Mouse (Mus musculus) CH12.LX (cell line): ENCODE data around the gene Icos. TPM values are rescaled to one million over a fixed set of nuclear protein-coding genes. Genes with fewer than 3 reads are reported as not detected.

Experiments used
- DNase-seq: peaks from one replicate; pipeline ENCODE4 v3.0.0-alpha.2; 2013; ENCODE audit errors: extremely low read depth
- H3K27ac ChIP-seq: 2 replicates; pipeline ENCODE4 v1.5.1; 2012; ENCODE audit warnings: low read depth, mild to moderate bottlenecking, control low read depth, moderate library complexity; ENCODE audit not compliant: insufficient read depth
- H3K27me3 ChIP-seq: replicated peaks from 2 replicates; pipeline ENCODE3; 2012; ENCODE audit warnings: inconsistent platforms
- H3K36me3 ChIP-seq, 2 experiments: replicated peaks in 1 of 2; 2 replicates each; pipeline versions ENCODE3 to v1.6.1; 2012; ENCODE audit warnings: inconsistent platforms in 1 of 2, low read length in 1 of 2, mild to moderate bottlenecking in 1 of 2, mixed read lengths in 1 of 2, moderate library complexity in 1 of 2; ENCODE audit not compliant: control insufficient read depth in 1 of 2, insufficient read depth in 1 of 2
- H3K4me1 ChIP-seq, 2 experiments: 2 replicates each; pipeline ENCODE4 v1.6.1; 2012; ENCODE audit warnings: inconsistent platforms in 1 of 2, moderate library complexity in 1 of 2; ENCODE audit not compliant: insufficient read depth in 2 of 2, control insufficient read depth in 1 of 2
- H3K4me2 ChIP-seq: 2 replicates; pipeline ENCODE4 v1.6.1; 2012; ENCODE audit warnings: low read depth, mild to moderate bottlenecking, control low read depth; ENCODE audit not compliant: poor library complexity, insufficient read depth, severe bottlenecking
- H3K4me3 ChIP-seq, 3 experiments: fragments of 150-350 bp in 1 of 3; sonication (generic) in 1 of 3; replicated peaks in 1 of 3; 2 replicates each; pipeline versions ENCODE3 to v1.5.1; 2011 to 2012; ENCODE audit warnings: low read depth in 2 of 3, low read length in 2 of 3, mild to moderate bottlenecking in 2 of 3, moderate library complexity in 2 of 3, control low read depth in 1 of 3, improper control_type of control experiment in 1 of 3, inconsistent platforms in 1 of 3, mixed read lengths in 1 of 3; ENCODE audit not compliant: poor library complexity in 1 of 3
- H3K79me2 ChIP-seq: replicated peaks from 2 replicates; pipeline ENCODE4 v1.6.1; 2012; ENCODE audit warnings: mild to moderate bottlenecking, moderate library complexity; ENCODE audit not compliant: control insufficient read depth, poor library complexity, insufficient read depth, severe bottlenecking; ENCODE audit errors: extremely low read depth
- H3K9ac ChIP-seq: 2 replicates; pipeline ENCODE4 v1.6.1; 2012; ENCODE audit warnings: low read depth, mild to moderate bottlenecking, control low read depth, moderate library complexity; ENCODE audit not compliant: insufficient read depth
- H3K9me3 ChIP-seq: replicated peaks from 2 replicates; pipeline ENCODE3; 2012; ENCODE audit warnings: low read length, inconsistent platforms, mixed read lengths
- BHLHE40 ChIP-seq: IDR thresholded peaks from 2 replicates; pipeline ENCODE4 v1.6.1; 2011; ENCODE audit warnings: mild to moderate bottlenecking, low read depth, low read length, improper control_type of control experiment
- CHD1 ChIP-seq: IDR thresholded peaks from 2 replicates; pipeline ENCODE4 v1.6.1; 2012; ENCODE audit warnings: low read depth, low read length, improper control_type of control experiment, inconsistent platforms
- E2F4 ChIP-seq: IDR thresholded peaks from 2 replicates; pipeline ENCODE4 v1.6.1; 2011; ENCODE audit warnings: low read depth, low read length, improper control_type of control experiment; ENCODE audit not compliant: insufficient replicate concordance
- ELF1 ChIP-seq: IDR thresholded peaks from 2 replicates; pipeline ENCODE4 v1.6.1; 2014; ENCODE audit warnings: low read depth, mild to moderate bottlenecking, inconsistent platforms, low read length, improper control_type of control experiment
- EP300 ChIP-seq: IDR thresholded peaks from 2 replicates; pipeline ENCODE4 v1.6.1; 2011; ENCODE audit warnings: low read length, improper control_type of control experiment
- ETS1 ChIP-seq: conservative IDR thresholded peaks from 2 replicates; pipeline ENCODE4 v1.6.1; 2012; ENCODE audit warnings: low read depth, mild to moderate bottlenecking, inconsistent platforms, low read length, improper control_type of control experiment, moderate library complexity
- HCFC1 ChIP-seq: IDR thresholded peaks from 2 replicates; pipeline ENCODE4 v1.6.1; 2012; ENCODE audit warnings: low read depth, mild to moderate bottlenecking, inconsistent platforms, low read length, improper control_type of control experiment
- IRF4 ChIP-seq: IDR thresholded peaks from 2 replicates; pipeline ENCODE4 v1.6.1; 2014; ENCODE audit warnings: low read depth, mild to moderate bottlenecking, inconsistent platforms, low read length, improper control_type of control experiment
- JUND ChIP-seq: conservative IDR thresholded peaks from 2 replicates; pipeline ENCODE4 v1.6.1; 2011; ENCODE audit warnings: low read depth, low read length, improper control_type of control experiment
- KAT2A ChIP-seq: IDR thresholded peaks from 2 replicates; pipeline ENCODE4 v1.6.1; 2012; ENCODE audit warnings: low read length, improper control_type of control experiment, inconsistent platforms; ENCODE audit not compliant: insufficient replicate concordance
- MAFK ChIP-seq: IDR thresholded peaks from 2 replicates; pipeline ENCODE4 v1.6.1; 2011; ENCODE audit warnings: low read length, improper control_type of control experiment; ENCODE audit not compliant: insufficient replicate concordance
- MAX ChIP-seq: IDR thresholded peaks from 2 replicates; pipeline ENCODE4 v1.6.1; 2011; ENCODE audit warnings: low read length, improper control_type of control experiment
- MXI1 ChIP-seq: IDR thresholded peaks from 2 replicates; pipeline ENCODE4 v1.6.1; 2011; ENCODE audit warnings: mild to moderate bottlenecking, low read depth, low read length, improper control_type of control experiment
- NELFE ChIP-seq: IDR thresholded peaks from 2 replicates; pipeline ENCODE4 v1.6.1; 2011; ENCODE audit warnings: low read depth, low read length, improper control_type of control experiment
- NRF1 ChIP-seq: IDR thresholded peaks from 2 replicates; pipeline ENCODE4 v1.6.1; 2014; ENCODE audit warnings: low read depth, mild to moderate bottlenecking, inconsistent platforms, low read length, improper control_type of control experiment, moderate library complexity
- PAX5 ChIP-seq: IDR thresholded peaks from 2 replicates; pipeline ENCODE4 v1.6.1; 2012; ENCODE audit warnings: low read length, inconsistent platforms, mixed read lengths
- POLR2A ChIP-seq: IDR thresholded peaks from 2 replicates; pipeline ENCODE4 v1.6.1; 2011; ENCODE audit warnings: low read depth, mild to moderate bottlenecking, improper control_type of control experiment, low read length
- RCOR1 ChIP-seq: conservative IDR thresholded peaks from 2 replicates; pipeline ENCODE4 v1.6.1; 2012; ENCODE audit warnings: low read depth, mild to moderate bottlenecking, inconsistent platforms, low read length, improper control_type of control experiment
- SIN3A ChIP-seq: IDR thresholded peaks from 2 replicates; pipeline ENCODE4 v1.6.1; 2012; ENCODE audit warnings: low read length, improper control_type of control experiment, inconsistent platforms
- SMC3 ChIP-seq: IDR thresholded peaks from 2 replicates; pipeline ENCODE4 v1.6.1; 2011; ENCODE audit warnings: low read depth, low read length, improper control_type of control experiment
- TBP ChIP-seq: conservative IDR thresholded peaks from 2 replicates; pipeline ENCODE4 v1.6.1; 2011; ENCODE audit warnings: low read depth, low read length, improper control_type of control experiment
- TCF12 ChIP-seq: IDR thresholded peaks from 2 replicates; pipeline ENCODE4 v1.6.1; 2014; ENCODE audit warnings: low read depth, mild to moderate bottlenecking, inconsistent platforms, low read length, improper control_type of control experiment
- USF1 ChIP-seq: IDR thresholded peaks from 2 replicates; pipeline ENCODE4 v1.6.1; 2014; ENCODE audit warnings: low read depth, mild to moderate bottlenecking, inconsistent platforms, low read length, improper control_type of control experiment
- USF2 ChIP-seq: conservative IDR thresholded peaks from 2 replicates; pipeline ENCODE4 v1.6.1; 2011; ENCODE audit warnings: low read depth, low read length, improper control_type of control experiment
- ZC3H11A ChIP-seq: IDR thresholded peaks from 2 replicates; pipeline ENCODE4 v1.6.1; 2012; ENCODE audit warnings: low read depth, mild to moderate bottlenecking, inconsistent platforms, low read length, improper control_type of control experiment
- ZKSCAN1 ChIP-seq: IDR thresholded peaks from 2 replicates; pipeline ENCODE4 v1.6.1; 2012; ENCODE audit warnings: low read depth, inconsistent platforms, low read length, improper control_type of control experiment, borderline replicate concordance
- ZMIZ1 ChIP-seq: IDR thresholded peaks from 2 replicates; pipeline ENCODE4 v1.6.1; 2012; ENCODE audit warnings: low read depth, mild to moderate bottlenecking, inconsistent platforms, low read length, improper control_type of control experiment
- ZNF384 ChIP-seq: IDR thresholded peaks from 2 replicates; pipeline ENCODE4 v1.6.1; 2012; ENCODE audit warnings: low read depth, low read length, improper control_type of control experiment, inconsistent platforms
- dilution Hi-C: fragments of 300-500 bp; cut with MboI; formaldehyde crosslinking; loops from 2 replicates; pipeline ENCODE4 v1.14.3; 2020; ENCODE audit warnings: low sequenced_read_pairs; ENCODE audit not compliant: extremely low pct_unique_long_range_greater_than_20kb, extremely low pct_ligation_motif_present
- in situ Hi-C: fragments of 300-500 bp; cut with MboI; formaldehyde crosslinking; loops from 3 replicates; pipeline ENCODE4 v1.14.3; 2019; ENCODE audit warnings: low sequenced_read_pairs, low pct_ligation_motif_present, low pct_unique_long_range_greater_than_20kb, mixed read lengths
- polyA plus RNA-seq: library from polyadenylated mRNA; unstranded; fragments of >175 nt; gene quantifications from 2 replicates; pipeline ENCODE4 v1.2.1, GENCODE M21; 2012; ENCODE audit warnings: low read depth; ENCODE audit not compliant: insufficient read length
- total RNA-seq, 2 experiments: library from RNA; depleted of rRNA; stranded (reverse); fragments of 300-350 nt in 1 of 2; fragments of >200 nt in 1 of 2; gene quantifications; 2 replicates each; pipeline ENCODE4 v1.2.3; 2012 to 2014

The Icos gene
- total and polyA plus RNA-seq, 3 experiments = 0.08 TPM; not detected in 2

GRCm38 (mm10) chr1:60954759-60955158, 23.0 kb upstream of the Icos start (continued):
- TF ChIP-seq SIN3A = no peak
- no peak for TF ChIP-seq POLR2A
- 0 out of 2 replicates have a peak, but pooled peaks have one; percentile 37 for TF ChIP-seq MAX
- TF ChIP-seq NELFE = no peak
- no peak for TF ChIP-seq TBP
- no peak for TF ChIP-seq RCOR1
- TF ChIP-seq TCF12 = no peak
- no peak for TF ChIP-seq MXI1
- TF ChIP-seq ZMIZ1 = no peak
- TF ChIP-seq HCFC1 = no peak
- TF ChIP-seq EP300 = peak; percentile 43; the same call in 1 of the 2 replicates
- TF ChIP-seq E2F4 = no peak
- TF ChIP-seq JUND = peak; percentile 43; the same call in 1 of the 2 replicates
- no peak for TF ChIP-seq ELF1
- TF ChIP-seq SMC3 = peak; percentile 94

DNA sequence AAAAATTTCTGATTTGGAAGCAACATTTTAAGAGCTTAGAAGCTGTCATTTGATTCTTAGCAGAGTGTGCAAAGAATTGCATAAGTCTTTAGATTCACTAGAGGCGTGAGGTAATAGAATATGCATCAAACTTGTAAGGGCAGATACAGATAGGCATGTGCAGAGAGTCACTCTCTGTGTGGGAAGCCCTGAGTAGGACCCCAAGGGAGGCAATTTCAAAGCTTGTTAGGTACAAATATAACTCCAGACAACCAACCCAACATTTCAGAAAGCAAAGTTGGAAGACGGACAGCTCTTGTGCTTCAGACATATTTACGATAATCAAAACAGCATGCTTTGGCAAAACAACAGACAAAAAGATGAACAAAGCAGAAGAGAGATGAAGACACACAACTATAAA, 22.5 kb upstream of the Icos start:
- Histone ChIP-seq H3K27ac (no peak overlapping the region), H3K4me3 (no peak overlapping the region), H3K27me3 (no peaks in the 10 kb centered on the region), H3K36me3 (no peaks in the 10 kb centered on the region), H3K79me2 (no peaks in the 10 kb centered on the region), H3K9me3 (no peaks in the 10 kb centered on the region), H3K4me2 (no peak overlapping the region), H3K9ac (no peak overlapping the region), H3K4me1 (peaks cover 0 to 20% of the 10 kb centered on the region in 2 experiments; a peak in 2 of 4 replicates)
- no peak for DNase-seq
- dilution Hi-C loops (no loop called here), in situ Hi-C loops (loop anchor here (25.0 kb wide), 1 partner anchor 1068 kb away; no protein-coding TSS in a partner anchor)
- TF ChIP-seq USF2 (no peak), CHD1 (no peak), NRF1 (no peak), PAX5 (no peak), ZNF384 (no peak), ZMIZ1 (no peak), KAT2A (no peak), USF1 (no peak), ETS1 (no peak), SIN3A (no peak), MAFK (no peak), ZKSCAN1 (no peak), BHLHE40 (no peak), SMC3 (no peak), HCFC1 (no peak), ZC3H11A (no peak), JUND (no peak), IRF4 (no peak)
